Mouse (Mus musculus): ENCODE data around the gene Vmn1r40. TPM values are rescaled to one million over a fixed set of nuclear protein-coding genes. Genes with fewer than 3 reads are reported as not detected.

The Vmn1r40 gene
- polyA plus RNA-seq, 1 experiment from 2014 or later, result not detected

- Histone ChIP-seq H3K9ac (replicated peaks; ENCODE audit: low read length) (no peak overlapping the region), H3K27me3 (ENCODE audit: control insufficient read depth, insufficient read depth, low read length) (no peaks in the 10 kb centered on the region), H3K36me3 (ENCODE audit: control insufficient read depth, insufficient read depth, low read length) (no peaks in the 10 kb centered on the region), H3K4me3 (replicated peaks; ENCODE audit: low read depth, low read length) (no peak overlapping the region), H3K4me1 (ENCODE audit: control insufficient read depth, insufficient read depth, low read length) (no peaks in the 10 kb centered on the region), H3K27ac (replicated peaks; ENCODE audit: low read depth, low read length) (no peak overlapping the region), H3K9me3 (ENCODE audit: control insufficient read depth, low read length) (no peaks in the 10 kb centered on the region), H3K4me2 (ENCODE audit: low read length) (no peak overlapping the region)
- ATAC-seq (ENCODE audit: low FRiP score, low TSS enrichment) (no peak), DNase-seq (no peak)
- 81% methylated on average over 2 of the region's 2 CpGs for WGBS
Measured at GRCm38 (mm10) chr6:89706624-89707023, 716 bp upstream of the Vmn1r40 start.

- no peak for DNase-seq
- Histone ChIP-seq H3K27ac (replicated peaks; ENCODE audit: low read depth, low read length) (no peak overlapping the region), H3K9me3 (ENCODE audit: control insufficient read depth, low read length) (no peaks in the 10 kb centered on the region), H3K36me3 (ENCODE audit: control insufficient read depth, insufficient read depth, low read length) (no peaks in the 10 kb centered on the region), H3K4me1 (ENCODE audit: control insufficient read depth, insufficient read depth, low read length) (no peaks in the 10 kb centered on the region), H3K4me3 (replicated peaks; ENCODE audit: low read depth, low read length) (no peak overlapping the region), H3K9ac (replicated peaks; ENCODE audit: low read length) (no peak overlapping the region), H3K27me3 (ENCODE audit: control insufficient read depth, insufficient read depth, low read length) (no peaks in the 10 kb centered on the region), H3K4me2 (ENCODE audit: low read length) (no peak overlapping the region)
- no peak for ATAC-seq (ENCODE audit: low FRiP score, low TSS enrichment)
Measured at GRCm38 (mm10) chr6:89718051-89718450, 10.7 kb downstream of the Vmn1r40 start.

- H3K4me2 ChIP-seq (ENCODE audit: low read length), result no peak within 1 kb of the TSS
- 0 out of 2 replicates have a peak, but pooled peaks cover 4% of the 10 kb centered on the region for H3K9me3 ChIP-seq (ENCODE audit: control insufficient read depth, low read length)
- H3K27ac ChIP-seq (replicated peaks; ENCODE audit: low read depth, low read length), result no peak within 1 kb of the TSS
- H3K27me3 ChIP-seq (ENCODE audit: control insufficient read depth, insufficient read depth, low read length), result no peaks in the 10 kb centered on the region
- H3K4me1 ChIP-seq (ENCODE audit: control insufficient read depth, insufficient read depth, low read length), result no peaks in the 10 kb centered on the region
- no peak for DNase-seq
- no peaks in the 10 kb centered on the region for H3K36me3 ChIP-seq (ENCODE audit: control insufficient read depth, insufficient read depth, low read length)
- ATAC-seq (ENCODE audit: low FRiP score, low TSS enrichment), result no peak
- no peak within 1 kb of the TSS for H3K9ac ChIP-seq (replicated peaks; ENCODE audit: low read length)
- H3K4me3 ChIP-seq (replicated peaks; ENCODE audit: low read depth, low read length), result no peak within 1 kb of the TSS
Measured at GRCm38 (mm10) chr6:89740466-89740865, 33.1 kb downstream of the Vmn1r40 start, which contains the start of gene Vmn1r41. TSS of gene Vmn1r41 (plus strand) at chr6:89740766.

- Histone ChIP-seq H3K36me3 (ENCODE audit: control insufficient read depth, insufficient read depth, low read length) (no peaks in the 10 kb centered on the region), H3K27me3 (ENCODE audit: control insufficient read depth, insufficient read depth, low read length) (no peaks in the 10 kb centered on the region), H3K9ac (replicated peaks; ENCODE audit: low read length) (no peak overlapping the region), H3K4me1 (ENCODE audit: control insufficient read depth, insufficient read depth, low read length) (no peaks in the 10 kb centered on the region), H3K4me2 (ENCODE audit: low read length) (no peak overlapping the region), H3K9me3 (ENCODE audit: control insufficient read depth, low read length) (0 out of 2 replicates have a peak, but pooled peaks cover 4% of the 10 kb centered on the region), H3K27ac (replicated peaks; ENCODE audit: low read depth, low read length) (no peak overlapping the region), H3K4me3 (replicated peaks; ENCODE audit: low read depth, low read length) (no peak overlapping the region)
- DNase-seq, result no peak
- ATAC-seq (ENCODE audit: low FRiP score, low TSS enrichment), result no peak
Measured at GRCm38 (mm10) chr6:89742811-89743210, 35.5 kb downstream of the Vmn1r40 start.

Other genes starting within 250 kb of the Vmn1r40 start
- gene Chchd6, start 111.9 kb upstream of the Vmn1r40 start, polyA plus RNA-seq (2014; fragmentation: Nextera tagmentation; extraction: Ambion mirVana), result 164 and 204 TPM in 2 replicates
- gene Txnrd3, start 63.6 kb upstream of the Vmn1r40 start, polyA plus RNA-seq (2014; fragmentation: Nextera tagmentation; extraction: Ambion mirVana), result 16.3 and 17.6 TPM in 2 replicates
- not detected in 2 replicates for gene Vmn1r41, start 33.2 kb downstream of the Vmn1r40 start, polyA plus RNA-seq (2014; fragmentation: Nextera tagmentation; extraction: Ambion mirVana)
- gene Vmn1r42, start 168.9 kb downstream of the Vmn1r40 start, polyA plus RNA-seq (2014; fragmentation: Nextera tagmentation; extraction: Ambion mirVana), result not detected in 2 replicates
- gene Vmn1r43, start 168.9 kb downstream of the Vmn1r40 start, polyA plus RNA-seq (2014; fragmentation: Nextera tagmentation; extraction: Ambion mirVana), result not detected in 2 replicates
- not detected in 2 replicates for gene Vmn1r44, start 176.1 kb downstream of the Vmn1r40 start, polyA plus RNA-seq (2014; fragmentation: Nextera tagmentation; extraction: Ambion mirVana)
- not detected in 2 replicates for gene Vmn1r45, start 233.1 kb downstream of the Vmn1r40 start, polyA plus RNA-seq (2014; fragmentation: Nextera tagmentation; extraction: Ambion mirVana)